Mouse (Mus musculus) ES-E14 (cell line): ENCODE results near the gene Chst14. TPM values are rescaled to one million over a fixed set of nuclear protein-coding genes. Genes with fewer than 3 reads are reported as not detected.
A peak's percentile ranks its signal among the peaks of the same experiment; 100 is the strongest.

Experiments
- DNase-seq: peaks from one replicate; pipeline ENCODE4 v3.0.0-alpha.2; 2013; ENCODE audit warnings: low read depth, low spot score
- H3K27ac ChIP-seq: 2 replicates; pipeline ENCODE4 v1.5.1; 2012; ENCODE audit warnings: low read depth, mild to moderate bottlenecking, low read length, moderate library complexity, mixed read lengths; ENCODE audit not compliant: poor library complexity, insufficient read depth, severe bottlenecking
- H3K36me3 ChIP-seq: 2 replicates; pipeline ENCODE4 v1.6.1; 2012; ENCODE audit warnings: mild to moderate bottlenecking, low read length, moderate library complexity, mixed read lengths; ENCODE audit not compliant: control insufficient read depth, poor library complexity, insufficient read depth, severe bottlenecking
- H3K4me1 ChIP-seq, 2 experiments: fragments of 150-350 bp in 1 of 2; sonication (generic) in 1 of 2; 2 replicates each; pipeline ENCODE4 v1.6.1; 2012; ENCODE audit warnings: low read length in 2 of 2, mild to moderate bottlenecking in 1 of 2, mixed read lengths in 1 of 2; ENCODE audit not compliant: control insufficient read depth in 2 of 2, insufficient read depth in 2 of 2, poor library complexity in 1 of 2
- H3K4me3 ChIP-seq, 2 experiments: fragments of 150-350 bp in 1 of 2; sonication (generic) in 1 of 2; 2 replicates each; pipeline ENCODE4 v1.5.1; 2012; ENCODE audit warnings: low read length in 2 of 2, low read depth in 1 of 2, mild to moderate bottlenecking in 1 of 2, mixed read lengths in 1 of 2; ENCODE audit not compliant: insufficient read depth in 1 of 2, poor library complexity in 1 of 2, severe bottlenecking in 1 of 2
- H3K9ac ChIP-seq: 2 replicates; pipeline ENCODE4 v1.6.1; 2012; ENCODE audit warnings: low read depth, mild to moderate bottlenecking, low read length, mixed read lengths; ENCODE audit not compliant: poor library complexity, insufficient read depth, severe bottlenecking
- H3K9me3 ChIP-seq: fragments of 150-350 bp; sonication (generic); 2 replicates; pipeline ENCODE4 v1.6.1; 2012; ENCODE audit warnings: low read depth, mild to moderate bottlenecking, low read length; ENCODE audit not compliant: control insufficient read depth, insufficient read depth
- CHD2 ChIP-seq: IDR thresholded peaks from 2 replicates; pipeline ENCODE4 v1.6.1; 2014; ENCODE audit warnings: mild to moderate bottlenecking, low read depth, low read length, inconsistent platforms
- HCFC1 ChIP-seq: IDR thresholded peaks from 2 replicates; pipeline ENCODE4 v1.6.1; 2012; ENCODE audit warnings: low read length, inconsistent platforms, borderline replicate concordance; ENCODE audit not compliant: insufficient read depth
- MAFK ChIP-seq: IDR thresholded peaks from 2 replicates; pipeline ENCODE4 v1.6.1; 2014; ENCODE audit warnings: mild to moderate bottlenecking, low read depth, low read length, inconsistent platforms; ENCODE audit not compliant: insufficient read depth
- ZC3H11A ChIP-seq: IDR thresholded peaks from 2 replicates; pipeline ENCODE4 v1.6.1; 2012; ENCODE audit warnings: low read depth, mild to moderate bottlenecking, inconsistent platforms, low read length, borderline replicate concordance
- ZNF384 ChIP-seq: IDR thresholded peaks from 2 replicates; pipeline ENCODE4 v1.6.1; 2012; ENCODE audit warnings: low read depth, low read length, inconsistent platforms
- in situ Hi-C, 2 experiments: fragments of 600-800 bp; cut with MboI; formaldehyde crosslinking; loops; one replicate each; pipeline ENCODE4 v1.15.1; 2025; ENCODE audit warnings: low sequenced_read_pairs in 2 of 2, inconsistent platforms in 1 of 2; ENCODE audit not compliant: unreplicated experiment in 2 of 2
- total RNA-seq: library from RNA; depleted of rRNA; stranded (reverse); fragments of 300-350 nt; gene quantifications from 2 replicates; pipeline ENCODE4 v1.2.3, GENCODE M21; 2012

Gene Chst14
- total RNA-seq, 1 experiment = 8.3 TPM

DNA sequence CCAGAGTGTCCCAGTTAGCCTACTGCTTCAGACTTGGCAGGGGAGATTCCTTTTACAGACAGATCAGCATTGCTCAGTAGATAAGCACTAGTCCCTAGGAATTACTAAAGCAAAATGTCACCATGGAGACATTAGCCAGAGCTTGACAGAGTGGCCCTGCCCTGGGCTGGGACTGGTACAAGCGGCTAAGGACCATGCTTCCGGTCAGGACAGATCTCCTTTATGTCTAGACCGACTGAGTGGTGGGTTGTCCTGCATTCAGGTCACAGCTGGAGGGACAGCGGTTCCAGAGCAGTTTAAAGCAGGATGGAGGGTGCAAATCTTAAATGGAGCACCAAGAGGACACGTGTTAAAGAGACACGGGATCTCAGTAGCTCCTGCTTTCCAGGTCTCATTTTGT lies 344 bp upstream of the Chst14 start:
- in situ Hi-C loops = no loop called here
- DNase-seq = no peak
- Histone ChIP-seq H3K9me3 (no peaks in the 10 kb centered on the region), H3K36me3 (peaks cover 10% of the 10 kb centered on the region; the same call in 1 of the 2 replicates), H3K4me1 (peaks cover 2 to 3% of the 10 kb centered on the region in 2 experiments; a peak in 1 of 4 replicates), H3K4me3 (peak overlapping the region; percentile 72 to 80; a peak in 3 of 4 replicates), H3K27ac (no peak overlapping the region), H3K9ac (no peak overlapping the region)
- TF ChIP-seq ZC3H11A = no peak
- no peak for TF ChIP-seq CHD2
- no peak for TF ChIP-seq ZNF384
- TF ChIP-seq HCFC1 = no peak
- TF ChIP-seq MAFK = no peak

DNA sequence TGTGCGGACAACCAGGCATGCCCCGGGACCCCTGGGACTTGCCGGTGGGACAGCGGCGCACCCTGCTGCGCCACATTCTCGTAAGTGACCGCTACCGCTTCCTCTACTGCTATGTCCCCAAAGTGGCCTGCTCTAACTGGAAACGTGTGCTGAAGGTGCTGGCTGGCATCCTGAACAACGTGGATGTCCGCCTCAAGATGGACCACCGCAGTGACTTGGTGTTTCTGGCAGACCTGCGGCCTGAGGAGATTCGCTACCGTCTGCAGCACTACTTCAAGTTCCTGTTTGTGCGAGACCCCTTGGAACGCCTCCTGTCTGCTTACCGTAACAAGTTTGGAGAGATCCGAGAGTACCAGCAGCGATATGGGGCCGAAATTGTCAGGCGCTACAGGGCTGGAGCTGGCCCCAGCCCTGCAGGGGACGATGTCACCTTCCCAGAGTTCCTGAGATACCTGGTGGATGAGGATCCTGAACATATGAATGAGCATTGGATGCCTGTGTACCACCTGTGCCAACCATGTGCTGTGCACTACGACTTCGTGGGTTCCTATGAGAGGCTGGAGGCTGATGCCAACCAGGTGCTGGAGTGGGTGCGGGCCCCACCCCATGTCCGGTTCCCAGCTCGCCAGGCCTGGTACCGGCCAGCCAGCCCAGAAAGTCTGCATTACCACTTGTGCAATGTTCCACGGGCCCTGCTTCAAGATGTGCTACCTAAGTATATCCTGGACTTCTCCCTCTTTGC lies 873 bp downstream of the Chst14 start:
- Histone ChIP-seq H3K36me3 (peaks cover 7% of the 10 kb centered on the region; the same call in 1 of the 2 replicates), H3K4me1 (peaks cover 2 to 3% of the 10 kb centered on the region in 2 experiments; a peak in 1 of 4 replicates), H3K9me3 (no peaks in the 10 kb centered on the region), H3K9ac (peak overlapping the region; percentile 62), H3K4me3 (peak overlapping the region; percentile 72 to 80), H3K27ac (no peak overlapping the region)
- in situ Hi-C loops = no loop called here
- DNase-seq = no peak
- TF ChIP-seq ZC3H11A (no peak), CHD2 (no peak), HCFC1 (no peak), MAFK (no peak), ZNF384 (no peak)

DNA sequence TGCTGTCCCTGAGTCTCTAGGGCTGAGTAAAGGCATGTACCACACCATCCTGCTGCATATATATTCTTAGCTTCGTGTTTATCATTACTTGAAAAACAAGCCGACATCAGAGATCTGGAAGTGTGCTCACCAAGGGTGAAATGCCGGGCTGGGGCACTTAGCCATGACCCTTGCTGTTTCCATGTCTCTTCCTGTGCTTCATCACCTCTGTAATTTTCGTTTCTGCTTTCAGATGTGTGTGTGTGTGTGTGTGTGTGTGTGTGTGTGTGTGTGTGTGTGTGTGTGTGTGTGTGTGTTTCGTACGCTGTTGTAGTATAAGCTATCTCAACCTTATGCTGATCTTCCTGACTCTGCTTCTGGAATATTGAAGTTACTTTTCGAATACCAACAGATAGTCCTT lies 15.0 kb downstream of the Chst14 start:
- Histone ChIP-seq H3K9ac (no peak overlapping the region), H3K9me3 (no peaks in the 10 kb centered on the region), H3K36me3 (no peaks in the 10 kb centered on the region), H3K27ac (no peak overlapping the region), H3K4me1 (peaks cover 0 to 2% of the 10 kb centered on the region in 2 experiments; a peak in 1 of 4 replicates), H3K4me3 (no peak overlapping the region)
- in situ Hi-C loops = no loop called here
- TF ChIP-seq CHD2 (no peak), ZC3H11A (no peak), ZNF384 (no peak), HCFC1 (no peak), MAFK (no peak)
- DNase-seq = no peak

DNA sequence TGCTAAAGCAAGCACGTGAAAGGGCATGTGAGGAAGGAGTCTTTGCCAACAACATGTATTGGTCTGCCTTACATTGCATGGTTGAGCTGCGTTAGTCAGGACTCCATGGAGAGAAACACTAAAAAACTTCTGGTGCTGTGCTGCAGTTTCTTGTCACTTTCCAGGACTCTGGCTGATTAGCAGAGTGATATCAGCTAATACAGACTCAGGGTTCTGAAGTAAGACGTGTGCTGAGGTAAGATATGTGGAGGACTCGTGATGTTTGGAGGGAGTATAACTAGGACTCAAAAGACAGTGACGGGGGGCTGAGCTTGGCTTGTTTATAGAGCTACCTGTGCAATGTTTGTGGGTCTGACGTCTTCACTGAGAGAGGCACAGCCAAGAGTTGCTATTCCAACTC lies 16.9 kb downstream of the Chst14 start:
- Histone ChIP-seq H3K4me1 (peaks cover 0 to 2% of the 10 kb centered on the region in 2 experiments; a peak in 1 of 4 replicates), H3K9ac (no peak overlapping the region), H3K9me3 (no peaks in the 10 kb centered on the region), H3K4me3 (no peak overlapping the region), H3K27ac (no peak overlapping the region), H3K36me3 (no peaks in the 10 kb centered on the region)
- TF ChIP-seq CHD2 = no peak
- no peak for TF ChIP-seq ZNF384
- no peak for TF ChIP-seq HCFC1
- TF ChIP-seq ZC3H11A = no peak
- TF ChIP-seq MAFK = no peak
- DNase-seq = no peak
- in situ Hi-C loops = no loop called here
